Mouse (Mus musculus) liver, adult 2 months (tissue): ENCODE data around the gene Cldn24.

Source experiments
- CTCF ChIP-seq: fragments of 200-500 bp; IDR thresholded peaks from 2 replicates; pipeline ENCODE4 v1.5.1; 2011; ENCODE audit warnings: low read depth, low read length, control low read depth
- POLR2A ChIP-seq: fragments of 200-500 bp; IDR thresholded peaks from 2 replicates; pipeline ENCODE4 v1.6.1; 2011; ENCODE audit warnings: low read length, control low read depth; ENCODE audit not compliant: insufficient read depth; ENCODE audit errors: extremely low read depth

GRCm38 (mm10) chr8:47811221-47811620 is 10.7 kb upstream of the Cldn24 start:
- no peak for TF ChIP-seq POLR2A
- TF ChIP-seq CTCF = no peak
